Mouse (Mus musculus) CH12.LX (cell line): ENCODE results near the gene Fnbp1. TPM values are rescaled to one million over a fixed set of nuclear protein-coding genes. Genes with fewer than 3 reads are reported as not detected.

Experiments
- DNase-seq: peaks from one replicate; pipeline ENCODE4 v3.0.0-alpha.2; 2013; ENCODE audit errors: extremely low read depth
- H3K27ac ChIP-seq: 2 replicates; pipeline ENCODE4 v1.5.1; 2012; ENCODE audit warnings: low read depth, mild to moderate bottlenecking, control low read depth, moderate library complexity; ENCODE audit not compliant: insufficient read depth
- H3K27me3 ChIP-seq: replicated peaks from 2 replicates; pipeline ENCODE3; 2012; ENCODE audit warnings: inconsistent platforms
- H3K36me3 ChIP-seq, 2 experiments: replicated peaks in 1 of 2; 2 replicates each; pipeline versions ENCODE3 to v1.6.1; 2012; ENCODE audit warnings: inconsistent platforms in 1 of 2, low read length in 1 of 2, mild to moderate bottlenecking in 1 of 2, mixed read lengths in 1 of 2, moderate library complexity in 1 of 2; ENCODE audit not compliant: control insufficient read depth in 1 of 2, insufficient read depth in 1 of 2
- H3K4me1 ChIP-seq, 2 experiments: 2 replicates each; pipeline ENCODE4 v1.6.1; 2012; ENCODE audit warnings: inconsistent platforms in 1 of 2, moderate library complexity in 1 of 2; ENCODE audit not compliant: insufficient read depth in 2 of 2, control insufficient read depth in 1 of 2
- H3K4me2 ChIP-seq: 2 replicates; pipeline ENCODE4 v1.6.1; 2012; ENCODE audit warnings: low read depth, mild to moderate bottlenecking, control low read depth; ENCODE audit not compliant: poor library complexity, insufficient read depth, severe bottlenecking
- H3K4me3 ChIP-seq, 3 experiments: fragments of 150-350 bp in 1 of 3; sonication (generic) in 1 of 3; replicated peaks in 1 of 3; 2 replicates each; pipeline versions ENCODE3 to v1.5.1; 2011 to 2012; ENCODE audit warnings: low read depth in 2 of 3, low read length in 2 of 3, mild to moderate bottlenecking in 2 of 3, moderate library complexity in 2 of 3, control low read depth in 1 of 3, improper control_type of control experiment in 1 of 3, inconsistent platforms in 1 of 3, mixed read lengths in 1 of 3; ENCODE audit not compliant: poor library complexity in 1 of 3
- H3K79me2 ChIP-seq: replicated peaks from 2 replicates; pipeline ENCODE4 v1.6.1; 2012; ENCODE audit warnings: mild to moderate bottlenecking, moderate library complexity; ENCODE audit not compliant: control insufficient read depth, poor library complexity, insufficient read depth, severe bottlenecking; ENCODE audit errors: extremely low read depth
- H3K9ac ChIP-seq: 2 replicates; pipeline ENCODE4 v1.6.1; 2012; ENCODE audit warnings: low read depth, mild to moderate bottlenecking, control low read depth, moderate library complexity; ENCODE audit not compliant: insufficient read depth
- H3K9me3 ChIP-seq: replicated peaks from 2 replicates; pipeline ENCODE3; 2012; ENCODE audit warnings: low read length, inconsistent platforms, mixed read lengths
- BHLHE40 ChIP-seq: IDR thresholded peaks from 2 replicates; pipeline ENCODE4 v1.6.1; 2011; ENCODE audit warnings: mild to moderate bottlenecking, low read depth, low read length, improper control_type of control experiment
- CHD1 ChIP-seq: IDR thresholded peaks from 2 replicates; pipeline ENCODE4 v1.6.1; 2012; ENCODE audit warnings: low read depth, low read length, improper control_type of control experiment, inconsistent platforms
- CHD2 ChIP-seq: IDR thresholded peaks from 2 replicates; pipeline ENCODE4 v1.6.1; 2011; ENCODE audit warnings: low read length, improper control_type of control experiment
- CTCF ChIP-seq, 2 experiments: IDR thresholded peaks in 1 of 2; conservative IDR thresholded peaks in 1 of 2; 2 replicates each; pipeline ENCODE4 v1.5.1; 2011 to 2012; ENCODE audit warnings: low read depth in 2 of 2, low read length in 2 of 2, improper control_type of control experiment in 1 of 2, inconsistent platforms in 1 of 2, mild to moderate bottlenecking in 1 of 2, moderate library complexity in 1 of 2
- E2F4 ChIP-seq: IDR thresholded peaks from 2 replicates; pipeline ENCODE4 v1.6.1; 2011; ENCODE audit warnings: low read depth, low read length, improper control_type of control experiment; ENCODE audit not compliant: insufficient replicate concordance
- ELF1 ChIP-seq: IDR thresholded peaks from 2 replicates; pipeline ENCODE4 v1.6.1; 2014; ENCODE audit warnings: low read depth, mild to moderate bottlenecking, inconsistent platforms, low read length, improper control_type of control experiment
- EP300 ChIP-seq: IDR thresholded peaks from 2 replicates; pipeline ENCODE4 v1.6.1; 2011; ENCODE audit warnings: low read length, improper control_type of control experiment
- ETS1 ChIP-seq: conservative IDR thresholded peaks from 2 replicates; pipeline ENCODE4 v1.6.1; 2012; ENCODE audit warnings: low read depth, mild to moderate bottlenecking, inconsistent platforms, low read length, improper control_type of control experiment, moderate library complexity
- GABPA ChIP-seq: IDR thresholded peaks from 2 replicates; pipeline ENCODE4 v1.6.1; 2012; ENCODE audit warnings: low read depth, low read length, improper control_type of control experiment, inconsistent platforms; ENCODE audit not compliant: insufficient replicate concordance
- HCFC1 ChIP-seq: IDR thresholded peaks from 2 replicates; pipeline ENCODE4 v1.6.1; 2012; ENCODE audit warnings: low read depth, mild to moderate bottlenecking, inconsistent platforms, low read length, improper control_type of control experiment
- IRF4 ChIP-seq: IDR thresholded peaks from 2 replicates; pipeline ENCODE4 v1.6.1; 2014; ENCODE audit warnings: low read depth, mild to moderate bottlenecking, inconsistent platforms, low read length, improper control_type of control experiment
- JUN ChIP-seq: IDR thresholded peaks from 2 replicates; pipeline ENCODE4 v1.6.1; 2011; ENCODE audit warnings: low read depth, mild to moderate bottlenecking, low read length, improper control_type of control experiment, moderate library complexity; ENCODE audit not compliant: insufficient read depth
- JUND ChIP-seq: conservative IDR thresholded peaks from 2 replicates; pipeline ENCODE4 v1.6.1; 2011; ENCODE audit warnings: low read depth, low read length, improper control_type of control experiment
- KAT2A ChIP-seq: IDR thresholded peaks from 2 replicates; pipeline ENCODE4 v1.6.1; 2012; ENCODE audit warnings: low read length, improper control_type of control experiment, inconsistent platforms; ENCODE audit not compliant: insufficient replicate concordance
- MAFK ChIP-seq: IDR thresholded peaks from 2 replicates; pipeline ENCODE4 v1.6.1; 2011; ENCODE audit warnings: low read length, improper control_type of control experiment; ENCODE audit not compliant: insufficient replicate concordance
- MAX ChIP-seq: IDR thresholded peaks from 2 replicates; pipeline ENCODE4 v1.6.1; 2011; ENCODE audit warnings: low read length, improper control_type of control experiment
- MAZ ChIP-seq: IDR thresholded peaks from 2 replicates; pipeline ENCODE4 v1.6.1; 2012; ENCODE audit warnings: low read depth, mild to moderate bottlenecking, inconsistent platforms, low read length, improper control_type of control experiment, moderate library complexity
- MEF2A ChIP-seq: IDR thresholded peaks from 2 replicates; pipeline ENCODE4 v1.6.1; 2014; ENCODE audit warnings: low read depth, mild to moderate bottlenecking, inconsistent platforms, low read length, improper control_type of control experiment, borderline replicate concordance
- MXI1 ChIP-seq: IDR thresholded peaks from 2 replicates; pipeline ENCODE4 v1.6.1; 2011; ENCODE audit warnings: mild to moderate bottlenecking, low read depth, low read length, improper control_type of control experiment
- MYC ChIP-seq: IDR thresholded peaks from 2 replicates; pipeline ENCODE4 v1.6.1; 2011; ENCODE audit warnings: low read depth, mild to moderate bottlenecking, improper control_type of control experiment, low read length
- NELFE ChIP-seq: IDR thresholded peaks from 2 replicates; pipeline ENCODE4 v1.6.1; 2011; ENCODE audit warnings: low read depth, low read length, improper control_type of control experiment
- NRF1 ChIP-seq: IDR thresholded peaks from 2 replicates; pipeline ENCODE4 v1.6.1; 2014; ENCODE audit warnings: low read depth, mild to moderate bottlenecking, inconsistent platforms, low read length, improper control_type of control experiment, moderate library complexity
- PAX5 ChIP-seq: IDR thresholded peaks from 2 replicates; pipeline ENCODE4 v1.6.1; 2012; ENCODE audit warnings: low read length, inconsistent platforms, mixed read lengths
- POLR2A ChIP-seq: IDR thresholded peaks from 2 replicates; pipeline ENCODE4 v1.6.1; 2011; ENCODE audit warnings: low read depth, mild to moderate bottlenecking, improper control_type of control experiment, low read length
- POLR2AphosphoS2 ChIP-seq: IDR thresholded peaks from 2 replicates; pipeline ENCODE4 v1.6.1; 2011; ENCODE audit warnings: low read depth, low read length, improper control_type of control experiment
- RAD21 ChIP-seq: IDR thresholded peaks from 2 replicates; pipeline ENCODE4 v1.6.1; 2011; ENCODE audit warnings: low read depth, mild to moderate bottlenecking, low read length, improper control_type of control experiment, moderate library complexity
- RCOR1 ChIP-seq: conservative IDR thresholded peaks from 2 replicates; pipeline ENCODE4 v1.6.1; 2012; ENCODE audit warnings: low read depth, mild to moderate bottlenecking, inconsistent platforms, low read length, improper control_type of control experiment
- SIN3A ChIP-seq: IDR thresholded peaks from 2 replicates; pipeline ENCODE4 v1.6.1; 2012; ENCODE audit warnings: low read length, improper control_type of control experiment, inconsistent platforms
- SMC3 ChIP-seq: IDR thresholded peaks from 2 replicates; pipeline ENCODE4 v1.6.1; 2011; ENCODE audit warnings: low read depth, low read length, improper control_type of control experiment
- TBP ChIP-seq: conservative IDR thresholded peaks from 2 replicates; pipeline ENCODE4 v1.6.1; 2011; ENCODE audit warnings: low read depth, low read length, improper control_type of control experiment
- TCF12 ChIP-seq: IDR thresholded peaks from 2 replicates; pipeline ENCODE4 v1.6.1; 2014; ENCODE audit warnings: low read depth, mild to moderate bottlenecking, inconsistent platforms, low read length, improper control_type of control experiment
- UBTF ChIP-seq: IDR thresholded peaks from 2 replicates; pipeline ENCODE4 v1.6.1; 2012; ENCODE audit warnings: low read depth, mild to moderate bottlenecking, inconsistent platforms, low read length, improper control_type of control experiment, moderate library complexity
- USF1 ChIP-seq: IDR thresholded peaks from 2 replicates; pipeline ENCODE4 v1.6.1; 2014; ENCODE audit warnings: low read depth, mild to moderate bottlenecking, inconsistent platforms, low read length, improper control_type of control experiment
- USF2 ChIP-seq: conservative IDR thresholded peaks from 2 replicates; pipeline ENCODE4 v1.6.1; 2011; ENCODE audit warnings: low read depth, low read length, improper control_type of control experiment
- ZC3H11A ChIP-seq: IDR thresholded peaks from 2 replicates; pipeline ENCODE4 v1.6.1; 2012; ENCODE audit warnings: low read depth, mild to moderate bottlenecking, inconsistent platforms, low read length, improper control_type of control experiment
- ZKSCAN1 ChIP-seq: IDR thresholded peaks from 2 replicates; pipeline ENCODE4 v1.6.1; 2012; ENCODE audit warnings: low read depth, inconsistent platforms, low read length, improper control_type of control experiment, borderline replicate concordance
- ZMIZ1 ChIP-seq: IDR thresholded peaks from 2 replicates; pipeline ENCODE4 v1.6.1; 2012; ENCODE audit warnings: low read depth, mild to moderate bottlenecking, inconsistent platforms, low read length, improper control_type of control experiment
- ZNF384 ChIP-seq: IDR thresholded peaks from 2 replicates; pipeline ENCODE4 v1.6.1; 2012; ENCODE audit warnings: low read depth, low read length, improper control_type of control experiment, inconsistent platforms
- dilution Hi-C: fragments of 300-500 bp; cut with MboI; formaldehyde crosslinking; loops from 2 replicates; pipeline ENCODE4 v1.14.3; 2020; ENCODE audit warnings: low sequenced_read_pairs; ENCODE audit not compliant: extremely low pct_unique_long_range_greater_than_20kb, extremely low pct_ligation_motif_present
- in situ Hi-C: fragments of 300-500 bp; cut with MboI; formaldehyde crosslinking; loops from 3 replicates; pipeline ENCODE4 v1.14.3; 2019; ENCODE audit warnings: low sequenced_read_pairs, low pct_ligation_motif_present, low pct_unique_long_range_greater_than_20kb, mixed read lengths
- polyA plus RNA-seq: library from polyadenylated mRNA; unstranded; fragments of >175 nt; gene quantifications from 2 replicates; pipeline ENCODE4 v1.2.1, GENCODE M21; 2012; ENCODE audit warnings: low read depth; ENCODE audit not compliant: insufficient read length
- total RNA-seq, 2 experiments: library from RNA; depleted of rRNA; stranded (reverse); fragments of 300-350 nt in 1 of 2; fragments of >200 nt in 1 of 2; gene quantifications; 2 replicates each; pipeline ENCODE4 v1.2.3; 2012 to 2014

Fnbp1 gene
- total and polyA plus RNA-seq, 3 experiments = 29.6 to 133 (median 50.5) TPM

DNA sequence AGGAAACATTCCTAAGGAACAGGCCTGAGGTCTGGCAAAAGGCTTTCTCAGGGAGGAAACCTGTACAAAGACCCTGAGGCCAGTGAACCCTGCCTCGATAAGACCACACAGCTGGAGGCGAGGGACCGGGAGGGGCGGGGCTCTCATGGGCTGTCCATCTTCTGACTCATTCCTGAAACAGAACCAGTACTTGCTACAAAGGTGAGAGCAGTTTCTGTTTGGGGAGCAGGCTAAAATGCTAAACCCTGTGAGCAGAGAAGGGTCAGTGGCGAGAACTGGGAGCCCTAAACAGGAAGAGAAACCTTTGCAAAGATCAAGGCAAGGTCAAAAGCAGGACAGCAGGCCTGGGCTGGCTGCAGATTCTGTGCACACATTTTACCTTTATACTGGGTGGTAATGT is 47.2 kb downstream of the Fnbp1 start:
- peak overlapping the region; percentile 32 for H3K9ac ChIP-seq
- no peak overlapping the region for H3K4me3 ChIP-seq
- peak; percentile 62 for DNase-seq
- in situ Hi-C loops = loop anchor here (5.0 kb wide), 1 partner anchor 203 kb away; no protein-coding TSS in a partner anchor
- H3K27me3 ChIP-seq = no peaks in the 10 kb centered on the region
- dilution Hi-C loops = no loop called here
- H3K36me3 ChIP-seq = peaks cover 58 to 87% of the 10 kb centered on the region in 2 experiments
- TF ChIP-seq ZMIZ1 (no peak), SMC3 (peak; percentile 21; the same call in 1 of the 2 replicates), RAD21 (no peak; the same call in none of the 2 replicates), POLR2AphosphoS2 (no peak), NRF1 (no peak), MAZ (peak; percentile 83; the same call in 1 of the 2 replicates), SIN3A (peak; percentile 90), MAX (no peak), ELF1 (peak; percentile 58; the same call in 1 of the 2 replicates), TCF12 (peak; percentile 93), NELFE (no peak), ETS1 (peak; percentile 87), TBP (no peak), BHLHE40 (peak; percentile 78), CTCF (conservative IDR thresholded peaks at IDR 0.05 in 1 of 2, IDR thresholded peaks at IDR 0.05 in 1 of 2; ENCODE audit: low read depth in 2 of 2, low read length in 2 of 2) (no peak), KAT2A (no peak), USF2 (no peak), IRF4 (peak; percentile 99), GABPA (no peak), EP300 (peak; percentile 96), E2F4 (no peak), MXI1 (peak; percentile 56; the same call in 1 of the 2 replicates), CHD2 (peak; percentile 73; the same call in 1 of the 2 replicates), PAX5 (no peak), USF1 (no peak), UBTF (no peak), ZKSCAN1 (no peak), HCFC1 (peak; percentile 25; the same call in 1 of the 2 replicates), MEF2A (peak; percentile 90), MAFK (0 out of 2 replicates have a peak, but pooled peaks have one; percentile 40), JUN (peak; percentile 83), POLR2A (0 out of 2 replicates have a peak, but pooled peaks have one; percentile 32), JUND (peak; percentile 87), RCOR1 (peak; percentile 92; the same call in 1 of the 2 replicates), ZNF384 (no peak), CHD1 (no peak), ZC3H11A (no peak), MYC (peak; percentile 70)
- TF ChIP-seq, all 38 proteins: peak for 19
- Histone ChIP-seq H3K9me3 (no peaks in the 10 kb centered on the region), H3K4me2 (peak overlapping the region; percentile 65), H3K27ac (peak overlapping the region; percentile 91), H3K4me1 (peaks cover 30 to 74% of the 10 kb centered on the region in 2 experiments), H3K79me2 (peaks cover 24% of the 10 kb centered on the region)
